In the genomic region with DNA sequence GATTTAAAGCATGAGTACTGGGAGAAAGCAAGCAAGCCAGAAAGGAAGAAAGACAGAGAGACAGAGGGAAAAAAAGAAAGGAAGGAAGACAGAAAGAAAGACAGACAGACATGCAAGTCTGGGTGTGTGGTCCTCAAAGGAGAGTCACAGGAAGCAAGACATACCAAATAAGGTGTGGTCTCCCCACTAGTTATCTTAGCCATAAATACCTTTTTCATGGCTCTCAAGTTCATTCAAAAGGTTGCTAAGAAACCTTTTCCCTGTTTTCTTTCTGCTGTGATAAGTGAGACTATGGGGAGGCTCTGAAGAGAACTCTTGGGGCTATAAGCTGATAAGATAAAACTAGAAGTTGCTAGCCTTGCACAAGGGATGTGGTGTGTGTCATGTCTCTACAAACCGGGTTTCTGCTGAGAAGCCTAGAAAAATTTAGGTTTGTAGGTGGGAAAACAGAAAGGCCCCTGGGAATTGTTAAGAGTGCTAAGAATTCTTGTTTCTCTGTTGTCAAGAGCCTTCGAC, we compare ENCODE assay signal across 17 mouse cellular contexts.
"Had no signal": no experiment of that assay in that cellular context is flagged by ENCODE, and none has a peak within 500 bp of the region (broad histone marks: within the 10 kb centered on the region; RNA-seq: fewer than 3 reads in every experiment).

No protein-coding gene starts in this region.

- H3K9me3 ChIP-seq: lung, embryonic 15.5 days; megakaryocyte, embryonic 14.5 days; midbrain, embryonic 13.5 days; midbrain, embryonic 15.5 days; neural tube, embryonic 12.5 days; stomach, embryonic 15.5 days had no signal

- H3K4me1 ChIP-seq: midbrain, embryonic 13.5 days; midbrain, embryonic 15.5 days; neural tube, embryonic 12.5 days; stomach, embryonic 15.5 days had no signal

- H3K4me2 ChIP-seq: lung, embryonic 15.5 days; midbrain, embryonic 11.5 days; midbrain, embryonic 13.5 days; midbrain, embryonic 15.5 days; neural tube, embryonic 12.5 days; stomach, embryonic 15.5 days had no signal

- H3K36me3 ChIP-seq: lung, embryonic 15.5 days; midbrain, embryonic 13.5 days; midbrain, embryonic 15.5 days; neural tube, embryonic 12.5 days; stomach, embryonic 15.5 days had no signal

- H3K9ac ChIP-seq: lung, embryonic 15.5 days; midbrain, embryonic 13.5 days; midbrain, embryonic 15.5 days; neural tube, embryonic 12.5 days; stomach, embryonic 15.5 days had no signal

- DNase-seq: lung, adult 2 months; lung, postnatal 14 days; lung, postnatal 36 days; right cerebral cortex, postnatal 14 days; thymus, adult 2 months; thymus, postnatal 25 days; thymus, postnatal 4 days had no signal

- H3K4me3 ChIP-seq: lung, embryonic 15.5 days; megakaryocyte, embryonic 14.5 days; midbrain, embryonic 13.5 days; midbrain, embryonic 15.5 days; neural tube, embryonic 12.5 days; stomach, embryonic 15.5 days had no signal

- ATAC-seq: lung, postnatal 0 days; midbrain, embryonic 13.5 days; midbrain, embryonic 15.5 days had no signal

- H3K27me3 ChIP-seq: lung, embryonic 15.5 days; megakaryocyte, embryonic 14.5 days; midbrain, embryonic 13.5 days; midbrain, embryonic 15.5 days; neural tube, embryonic 12.5 days; stomach, embryonic 15.5 days had no signal

- H3K27ac ChIP-seq: lung, embryonic 15.5 days; macrophage; midbrain, embryonic 13.5 days; midbrain, embryonic 15.5 days; neural tube, embryonic 12.5 days; stomach, embryonic 15.5 days; stomach, postnatal 0 days had no signal
